10 mouse cellular contexts compared by ENCODE assay signal in genomic region chr10:16545445-16545844, GRCm38 (mm10).
A peak's percentile ranks its signal among the peaks of the same experiment; 100 is the strongest.
DNase-seq lines count a peak whose midpoint lies in the region; ATAC-seq and TF ChIP-seq lines count a peak whose summit lies in the region.
"Had no signal": no experiment of that assay in that cellular context is flagged by ENCODE, and none has a peak within 500 bp of the region (broad histone marks: within the 10 kb centered on the region; RNA-seq: fewer than 3 reads in every experiment).

No protein-coding gene starts in this region.

- intact Hi-C loops in left cerebral cortex, postnatal 4 days (cut with DNase I), result no loop called here
- intact Hi-C loops in left cerebral cortex, postnatal 25 days (cut with DNase I), result no loop called here

- no peak overlapping the region for H3K9ac ChIP-seq in intestine, embryonic 15.5 days
- no peak overlapping the region for H3K9ac ChIP-seq in intestine, postnatal 0 days (ENCODE audit: low read depth, low read length)
- no peak overlapping the region for H3K9ac ChIP-seq in embryonic facial prominence, embryonic 14.5 days (ENCODE audit: low read depth, low read length)
- H3K9ac ChIP-seq in lung, embryonic 16.5 days (ENCODE audit: low read length), result no peak overlapping the region

- no peaks in the 10 kb centered on the region for H3K36me3 ChIP-seq in intestine, embryonic 15.5 days
- no peaks in the 10 kb centered on the region for H3K36me3 ChIP-seq in intestine, postnatal 0 days (ENCODE audit: control insufficient read depth, insufficient read depth)
- H3K36me3 ChIP-seq in embryonic facial prominence, embryonic 14.5 days (ENCODE audit: control insufficient read depth, insufficient read depth, low read length), result no peaks in the 10 kb centered on the region
- H3K36me3 ChIP-seq in lung, embryonic 16.5 days (ENCODE audit: control insufficient read depth, insufficient read depth, low read length), result no peaks in the 10 kb centered on the region
- H3K36me3 ChIP-seq: G1E had no signal

- H3K4me2 ChIP-seq in intestine, embryonic 15.5 days (replicated peaks), result no peak overlapping the region
- H3K4me2 ChIP-seq in intestine, postnatal 0 days (replicated peaks; ENCODE audit: low read depth), result no peak overlapping the region
- no peak overlapping the region for H3K4me2 ChIP-seq in embryonic facial prominence, embryonic 14.5 days (ENCODE audit: low read depth, low read length)
- no peak overlapping the region for H3K4me2 ChIP-seq in lung, embryonic 16.5 days (ENCODE audit: low read depth, low read length)

- 2% methylated on average over 1 of the region's 1 CpGs for WGBS in intestine, embryonic 15.5 days
- WGBS in intestine, postnatal 0 days, result 30% methylated on average over 1 of the region's 1 CpGs
- WGBS in embryonic facial prominence, embryonic 14.5 days, result 10% methylated on average over 1 of the region's 1 CpGs
- 7% methylated on average over 1 of the region's 1 CpGs for WGBS in lung, embryonic 16.5 days

- ATAC-seq in intestine, embryonic 15.5 days, result peak; percentile 80
- no peak for ATAC-seq in intestine, postnatal 0 days
- peak; percentile 71 for ATAC-seq in embryonic facial prominence, embryonic 14.5 days (ENCODE audit: low read depth)
- peak; percentile 65 for ATAC-seq in lung, embryonic 16.5 days (ENCODE audit: low read depth)

- no peaks in the 10 kb centered on the region for H3K9me3 ChIP-seq in intestine, embryonic 15.5 days
- H3K9me3 ChIP-seq in intestine, postnatal 0 days (ENCODE audit: control insufficient read depth), result no peaks in the 10 kb centered on the region
- no peaks in the 10 kb centered on the region for H3K9me3 ChIP-seq in embryonic facial prominence, embryonic 14.5 days (ENCODE audit: control insufficient read depth, low read length)
- no peaks in the 10 kb centered on the region for H3K9me3 ChIP-seq in lung, embryonic 16.5 days (ENCODE audit: control insufficient read depth, low read length)
- H3K9me3 ChIP-seq: G1E had no signal

- peak; percentile 83 for DNase-seq in Muller cell, postnatal 12 days (ENCODE audit: inconsistent ontology term)
- peak; percentile 88 for DNase-seq in embryonic facial prominence, embryonic 14.5 days (ENCODE audit: low spot score)
- DNase-seq in right cerebral cortex, postnatal 4 days, result no peak
- no peak for DNase-seq in left cerebral cortex, postnatal 4 days
- no peak for DNase-seq in left cerebral cortex, postnatal 25 days (ENCODE audit: low spot score in 2 of 2)
- DNase-seq: gastrocnemius, postnatal 10 days had no signal

- no peak overlapping the region for H3K27ac ChIP-seq in intestine, embryonic 15.5 days
- no peak overlapping the region for H3K27ac ChIP-seq in intestine, postnatal 0 days (ENCODE audit: low read depth, low read length)
- 0 out of 2 replicates have a peak overlapping the region, but pooled peaks have one; percentile 22 for H3K27ac ChIP-seq in embryonic facial prominence, embryonic 14.5 days (replicated peaks; ENCODE audit: low read depth, low read length)
- peak overlapping the region; percentile 52; the same call in 1 of the 2 replicates for H3K27ac ChIP-seq in lung, embryonic 16.5 days (ENCODE audit: low read length)

- no peaks in the 10 kb centered on the region for H3K4me1 ChIP-seq in intestine, embryonic 15.5 days (replicated peaks)
- H3K4me1 ChIP-seq in intestine, postnatal 0 days (replicated peaks; ENCODE audit: control insufficient read depth, insufficient read depth, low read length), result 0 out of 2 replicates have a peak, but pooled peaks cover 2% of the 10 kb centered on the region
- 0 out of 2 replicates have a peak, but pooled peaks cover 6% of the 10 kb centered on the region for H3K4me1 ChIP-seq in embryonic facial prominence, embryonic 14.5 days (ENCODE audit: control insufficient read depth, insufficient read depth, low read length)
- H3K4me1 ChIP-seq in lung, embryonic 16.5 days (replicated peaks; ENCODE audit: control insufficient read depth, insufficient read depth, low read length), result peaks cover 6% of the 10 kb centered on the region

- H3K27me3 ChIP-seq in intestine, embryonic 15.5 days (replicated peaks), result no peaks in the 10 kb centered on the region
- no peaks in the 10 kb centered on the region for H3K27me3 ChIP-seq in intestine, postnatal 0 days (replicated peaks; ENCODE audit: control insufficient read depth, insufficient read depth, low read length)
- no peaks in the 10 kb centered on the region for H3K27me3 ChIP-seq in embryonic facial prominence, embryonic 14.5 days (replicated peaks; ENCODE audit: control insufficient read depth, insufficient read depth, low read length)
- H3K27me3 ChIP-seq in lung, embryonic 16.5 days (ENCODE audit: control insufficient read depth, insufficient read depth, low read depth, low read length), result no peaks in the 10 kb centered on the region

- TF ChIP-seq CTCF in intestine, postnatal 0 days (IDR thresholded peaks at IDR 0.05; ENCODE audit: low read depth), result no peak

- H3K4me3 ChIP-seq in intestine, embryonic 15.5 days (replicated peaks), result no peak overlapping the region
- no peak overlapping the region for H3K4me3 ChIP-seq in intestine, postnatal 0 days (ENCODE audit: low read depth, low read length)
- H3K4me3 ChIP-seq in embryonic facial prominence, embryonic 14.5 days (ENCODE audit: low read depth, low read length), result no peak overlapping the region
- H3K4me3 ChIP-seq in lung, embryonic 16.5 days (ENCODE audit: low read length), result no peak overlapping the region

Comparison
In these comparisons a context has a peak if more than half of its experiments do, and no peak if none do; other contexts are left out.
1. H3K27ac ChIP-seq: peak in embryonic facial prominence, embryonic 14.5 days (single experiment) and lung, embryonic 16.5 days (single experiment); none in intestine, embryonic 15.5 days (single experiment) and intestine, postnatal 0 days (single experiment).
2. DNase-seq: peak in Muller cell, postnatal 12 days (single experiment) and embryonic facial prominence, embryonic 14.5 days (single experiment); none in right cerebral cortex, postnatal 4 days (single experiment), left cerebral cortex, postnatal 4 days (single experiment) and left cerebral cortex, postnatal 25 days (0 of 2).